Mouse (Mus musculus) megakaryocyte, embryonic 14.5 days (primary cell): Measurements from ENCODE around the gene Ptges3. TPM values are rescaled to one million over a fixed set of nuclear protein-coding genes. Genes with fewer than 3 reads are reported as not detected.

Experiments
- H3K27me3 ChIP-seq: replicated peaks from 2 replicates; pipeline ENCODE3; 2012; ENCODE audit warnings: inconsistent platforms
- H3K36me3 ChIP-seq: replicated peaks from 2 replicates; pipeline ENCODE3; 2012; ENCODE audit warnings: low read length, inconsistent platforms, mixed read lengths
- H3K4me1 ChIP-seq: 2 replicates; pipeline ENCODE4 v1.6.1; 2012; ENCODE audit warnings: inconsistent platforms
- H3K4me3 ChIP-seq: replicated peaks from 2 replicates; pipeline ENCODE3; 2012; ENCODE audit warnings: moderate library complexity, mild to moderate bottlenecking, inconsistent platforms
- H3K9me3 ChIP-seq: 2 replicates; pipeline ENCODE4 v1.6.1; 2012; ENCODE audit warnings: inconsistent platforms
- FLI1 ChIP-seq: IDR thresholded peaks from 2 replicates; pipeline ENCODE4 v1.6.1; 2012; ENCODE audit warnings: low read length, inconsistent platforms, mixed read lengths
- GATA1 ChIP-seq: IDR thresholded peaks from 3 replicates; pipeline ENCODE4 v1.6.1; 2012; ENCODE audit warnings: mixed read lengths, low read length, inconsistent platforms, borderline replicate concordance
- polyA plus RNA-seq: library from polyadenylated mRNA; stranded (reverse); fragments of >175 nt; gene quantifications from 2 replicates; pipeline ENCODE4 v1.2.3, GENCODE M21; 2012; ENCODE audit warnings: low replicate concordance; ENCODE audit not compliant: insufficient read depth

Gene Ptges3
- polyA plus RNA-seq = 77.9 and 96.2 TPM in 2 replicates

GRCm38 (mm10) chr10:128058601-128059151 is at the start of gene Ptges3:
Gene Ptges3 (plus strand): TSS chr10:128058954.
- peak within 1 kb of the TSS; percentile 97 for H3K4me3 ChIP-seq
- H3K36me3 ChIP-seq = peaks cover 15% of the 10 kb centered on the region
- TF ChIP-seq FLI1 (no peak), GATA1 (no peak)
- no peaks in the 10 kb centered on the region for H3K9me3 ChIP-seq
- H3K4me1 ChIP-seq = peaks cover 44% of the 10 kb centered on the region
- H3K27me3 ChIP-seq = no peaks in the 10 kb centered on the region

DNA sequence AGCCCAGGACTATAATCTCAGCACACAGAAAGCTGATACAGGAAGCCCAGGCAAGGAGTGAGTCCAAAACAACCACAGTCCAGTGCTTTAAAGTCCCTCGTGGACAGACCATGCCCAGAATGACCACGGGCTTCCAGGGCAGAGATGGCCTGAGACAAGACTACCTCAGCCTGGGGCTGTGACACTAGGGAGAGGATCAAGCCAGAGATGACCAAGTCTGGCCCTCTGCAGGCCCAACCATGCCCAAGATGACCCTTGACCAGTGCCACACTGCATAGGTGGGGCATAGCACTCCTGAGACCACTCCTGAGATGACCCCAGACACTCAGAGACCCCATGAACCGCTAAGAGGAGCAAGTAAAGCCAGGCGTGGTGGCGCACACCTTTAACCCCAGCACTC is 49.0 kb upstream of the Ptges3 start:
- no peak overlapping the region for H3K4me3 ChIP-seq
- peaks cover 3% of the 10 kb centered on the region; the same call in 1 of the 2 replicates for H3K4me1 ChIP-seq
- no peaks in the 10 kb centered on the region for H3K36me3 ChIP-seq
- H3K27me3 ChIP-seq = peaks cover 4% of the 10 kb centered on the region
- TF ChIP-seq GATA1 (no peak), FLI1 (no peak)
- H3K9me3 ChIP-seq = no peaks in the 10 kb centered on the region

DNA sequence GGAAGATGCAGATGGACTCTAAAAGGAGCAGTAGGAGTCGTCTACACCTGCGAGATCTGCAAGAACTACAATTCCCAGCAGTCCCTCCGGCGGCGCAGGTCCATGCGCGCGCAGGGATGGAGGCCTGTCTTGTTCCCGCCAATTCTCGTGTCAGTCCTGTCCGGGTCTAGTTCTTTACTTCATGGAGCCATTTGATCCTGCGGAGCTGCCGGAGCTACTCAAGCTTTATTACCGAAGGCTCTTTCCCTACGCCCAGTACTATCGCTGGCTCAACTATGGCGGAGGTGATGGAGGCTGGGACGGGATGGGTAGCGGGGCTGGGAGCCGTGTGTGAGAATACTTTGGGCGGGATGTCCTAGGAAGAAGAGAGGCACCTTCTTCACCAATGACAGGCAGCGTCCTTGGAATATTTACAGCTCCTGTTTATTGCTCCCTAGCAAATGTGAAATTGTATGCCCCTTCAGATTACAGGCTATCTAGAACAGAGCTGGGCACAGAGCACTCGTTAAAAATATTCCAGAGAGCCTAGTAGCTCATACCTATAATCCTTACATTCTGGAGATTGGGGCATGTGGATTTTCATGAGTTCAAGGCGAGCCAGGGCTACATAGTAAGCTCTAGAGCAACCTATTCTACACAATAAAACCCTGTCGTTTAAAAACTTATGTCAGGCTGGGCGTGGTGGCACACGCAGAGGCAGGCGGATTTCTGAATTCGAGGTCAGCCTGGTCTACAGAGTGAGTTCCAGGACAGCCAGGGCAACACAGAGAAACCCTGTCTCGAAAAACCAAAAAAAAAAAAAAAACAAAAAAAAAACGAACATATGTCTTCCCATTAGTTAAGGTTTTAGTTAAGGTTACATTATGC is 43.5 kb upstream of the Ptges3 start, which contains the start of gene Prim1:
Prim1 (plus strand) TSS at position 101 of the 867 bp plus-strand sequence.
- H3K36me3 ChIP-seq = peaks cover 17% of the 10 kb centered on the region
- no peaks in the 10 kb centered on the region for H3K27me3 ChIP-seq
- H3K4me3 ChIP-seq = peak within 1 kb of the TSS; percentile 95
- H3K4me1 ChIP-seq = peaks cover 19% of the 10 kb centered on the region
- TF ChIP-seq FLI1 (peak; percentile 54; the same call in 1 of the 2 replicates), GATA1 (no peak)
- H3K9me3 ChIP-seq = no peaks in the 10 kb centered on the region

GRCm38 (mm10) chr10:128022196-128022595 is 36.6 kb upstream of the Ptges3 start:
- Histone ChIP-seq H3K36me3 (peaks cover 70% of the 10 kb centered on the region), H3K4me1 (peaks cover 13% of the 10 kb centered on the region), H3K9me3 (no peaks in the 10 kb centered on the region), H3K4me3 (no peak overlapping the region), H3K27me3 (no peaks in the 10 kb centered on the region)
- no peak for TF ChIP-seq FLI1
- TF ChIP-seq GATA1 = no peak

GRCm38 (mm10) chr10:128023496-128023895 is 35.3 kb upstream of the Ptges3 start:
- TF ChIP-seq FLI1 = no peak
- no peak for TF ChIP-seq GATA1
- Histone ChIP-seq H3K4me1 (peaks cover 10% of the 10 kb centered on the region), H3K9me3 (no peaks in the 10 kb centered on the region), H3K36me3 (peaks cover 72% of the 10 kb centered on the region), H3K4me3 (no peak overlapping the region), H3K27me3 (no peaks in the 10 kb centered on the region)

DNA sequence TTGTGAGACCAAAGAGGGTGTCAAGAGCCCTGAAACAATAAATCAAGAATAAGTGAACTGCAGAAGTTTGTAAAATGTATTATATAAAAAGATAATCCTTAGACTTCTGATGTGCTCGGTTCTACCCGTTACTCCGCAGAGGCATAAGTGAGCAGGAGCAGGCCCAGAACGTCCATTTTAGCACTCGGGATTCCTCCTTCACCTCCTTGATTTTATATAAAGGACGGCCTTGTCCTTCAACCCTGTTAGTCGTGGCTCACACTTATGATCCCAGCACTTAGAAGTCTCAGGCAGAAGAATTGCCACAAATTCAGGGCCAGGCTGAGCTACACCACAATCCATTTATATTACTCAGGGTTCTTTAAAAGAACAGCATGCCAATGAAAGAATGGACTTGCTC is 28.8 kb upstream of the Ptges3 start:
- Histone ChIP-seq H3K4me1 (peaks cover 35% of the 10 kb centered on the region), H3K27me3 (no peaks in the 10 kb centered on the region), H3K36me3 (peaks cover 40% of the 10 kb centered on the region), H3K4me3 (no peak overlapping the region), H3K9me3 (no peaks in the 10 kb centered on the region)
- no peak for TF ChIP-seq FLI1
- no peak for TF ChIP-seq GATA1

- Histone ChIP-seq H3K36me3 (peaks cover 34% of the 10 kb centered on the region), H3K4me1 (peaks cover 35% of the 10 kb centered on the region), H3K4me3 (peak overlapping the region; percentile 14)
These were observed 27.9 kb upstream of the Ptges3 start for GRCm38 (mm10) chr10:128030860-128031259.

DNA sequence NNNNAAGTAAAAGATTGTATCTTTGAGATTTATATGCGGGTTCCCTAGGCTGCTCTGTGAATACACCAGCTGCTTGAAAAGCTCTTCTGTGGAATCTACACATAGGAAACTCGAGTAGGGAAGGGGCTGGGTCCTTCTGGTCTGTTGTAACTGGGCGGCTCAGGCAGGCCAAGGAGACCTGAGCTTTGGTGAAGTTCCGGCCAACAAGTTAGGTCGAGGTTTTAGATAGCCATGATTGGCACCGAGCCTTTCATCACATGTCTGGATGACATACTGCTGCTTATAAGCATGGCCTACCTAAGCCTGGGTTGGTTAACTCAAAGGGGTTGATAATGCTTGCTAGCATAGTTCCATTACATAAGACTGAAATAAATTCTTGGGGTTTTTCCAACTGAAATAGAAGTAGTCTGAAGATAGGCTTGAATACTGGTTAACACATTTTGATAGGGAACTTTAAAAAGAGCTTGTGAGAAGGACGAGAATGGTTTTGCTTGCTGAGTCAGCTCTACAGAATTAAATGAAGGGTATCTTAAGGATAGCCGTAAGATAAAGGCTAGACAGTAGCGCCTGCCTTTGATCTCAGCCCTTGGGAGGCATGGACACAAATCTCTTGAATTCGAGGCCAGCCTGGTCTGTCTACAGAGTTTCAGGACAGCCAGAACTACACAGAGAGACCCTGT is 21.9 kb upstream of the Ptges3 start:
- peaks cover 69% of the 10 kb centered on the region for H3K4me1 ChIP-seq
- TF ChIP-seq FLI1 (no peak), GATA1 (no peak)

More at GRCm38 (mm10) chr10:128030860-128031259, 27.9 kb upstream of the Ptges3 start:
- TF ChIP-seq FLI1 (no peak), GATA1 (no peak)
- no peaks in the 10 kb centered on the region for H3K27me3 ChIP-seq
- H3K9me3 ChIP-seq = no peaks in the 10 kb centered on the region

DNA sequence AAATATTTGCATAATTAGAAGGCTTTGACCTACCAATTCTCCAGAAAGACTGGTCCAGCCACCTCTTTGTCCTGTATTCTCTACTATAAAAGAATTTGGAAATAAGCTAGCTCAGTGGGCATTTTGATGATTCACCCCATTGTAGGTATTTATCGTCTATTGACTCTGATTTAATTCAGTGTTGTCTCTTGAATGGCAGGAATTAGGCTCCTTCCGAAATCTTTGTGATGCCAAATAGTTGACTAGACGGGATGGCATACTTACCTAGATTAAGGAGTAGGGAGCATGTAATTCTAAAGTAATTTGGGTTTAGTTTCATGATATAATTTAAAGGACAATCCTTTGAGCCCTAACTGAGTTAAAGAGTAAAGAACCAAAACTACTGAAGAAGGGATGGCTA is 20.8 kb upstream of the Ptges3 start:
- TF ChIP-seq FLI1 (no peak), GATA1 (no peak)
- H3K4me1 ChIP-seq = peaks cover 71% of the 10 kb centered on the region
- peaks cover 55% of the 10 kb centered on the region for H3K36me3 ChIP-seq
- H3K9me3 ChIP-seq = no peaks in the 10 kb centered on the region
- H3K27me3 ChIP-seq = no peaks in the 10 kb centered on the region
- H3K4me3 ChIP-seq = peak overlapping the region; percentile 76

More for the DNA sequence above, 21.9 kb upstream of the Ptges3 start:
- Histone ChIP-seq H3K27me3 (no peaks in the 10 kb centered on the region), H3K9me3 (no peaks in the 10 kb centered on the region), H3K36me3 (peaks cover 45% of the 10 kb centered on the region), H3K4me3 (peak overlapping the region; percentile 100)

GRCm38 (mm10) chr10:128039167-128039566 is 19.6 kb upstream of the Ptges3 start:
- TF ChIP-seq FLI1 = no peak
- no peak for TF ChIP-seq GATA1
- H3K36me3 ChIP-seq = peaks cover 68% of the 10 kb centered on the region

More at GRCm38 (mm10) chr10:128039167-128039566, 19.6 kb upstream of the Ptges3 start:
- Histone ChIP-seq H3K4me3 (peak overlapping the region; percentile 30), H3K4me1 (peaks cover 77% of the 10 kb centered on the region), H3K27me3 (no peaks in the 10 kb centered on the region), H3K9me3 (no peaks in the 10 kb centered on the region)
